Mouse (Mus musculus) kidney, adult 2 months (tissue): ENCODE measurements at regions not wholly inside any gene's neighbourhood (a gene's known extent, or its start where the extent isn't known, plus 50 kb on each side); places are given as distances from the start of the nearest gene placed in this dataset.
A peak's percentile ranks its signal among the peaks of the same experiment; 100 is the strongest.

Experiments used
- DNase-seq: peaks from one replicate; pipeline ENCODE4 v3.0.0; 2021
- H3K27ac ChIP-seq: fragments of 200-500 bp; 2 replicates; pipeline ENCODE4 v1.5.1; 2012; ENCODE audit warnings: low read depth, low read length, control low read depth, inconsistent platforms; ENCODE audit not compliant: insufficient read depth
- H3K27me3 ChIP-seq: fragments of 200-500 bp; replicated peaks from 2 replicates; pipeline ENCODE4 v1.6.1; 2012; ENCODE audit warnings: mild to moderate bottlenecking, moderate library complexity, low read length, inconsistent platforms; ENCODE audit not compliant: control insufficient read depth, insufficient read depth
- H3K36me3 ChIP-seq: fragments of 200-500 bp; 2 replicates; pipeline ENCODE4 v1.6.1; 2012; ENCODE audit warnings: mild to moderate bottlenecking, moderate library complexity, low read length, inconsistent platforms; ENCODE audit not compliant: control insufficient read depth, insufficient read depth
- H3K4me1 ChIP-seq: fragments of 200-500 bp; 2 replicates; pipeline ENCODE4 v1.6.1; 2011; ENCODE audit warnings: low read length; ENCODE audit not compliant: control insufficient read depth, insufficient read depth
- H3K4me3 ChIP-seq: fragments of 200-500 bp; 2 replicates; pipeline ENCODE4 v1.5.1; 2011; ENCODE audit warnings: mild to moderate bottlenecking, low read depth, low read length, control low read depth; ENCODE audit not compliant: insufficient read depth
- CTCF ChIP-seq: fragments of 200-500 bp; conservative IDR thresholded peaks from 2 replicates; pipeline ENCODE4 v1.5.1; 2011; ENCODE audit warnings: low read depth, mild to moderate bottlenecking, control low read depth, low read length, moderate library complexity, mixed read lengths; ENCODE audit not compliant: insufficient read depth, insufficient read length
- POLR2A ChIP-seq: fragments of 200-500 bp; IDR thresholded peaks from one replicate; pipeline ENCODE4 v1.6.1; 2011; ENCODE audit warnings: low read depth, low read length, control low read depth
- WGBS: fragments of 180-500 bp; shearing (Covaris S2); methylation state at CpG from one replicate; pipeline ENCODE4 v1.1.7; 2018; 5-methylcytosine and 5-hydroxymethylcytosine counted together

DNA sequence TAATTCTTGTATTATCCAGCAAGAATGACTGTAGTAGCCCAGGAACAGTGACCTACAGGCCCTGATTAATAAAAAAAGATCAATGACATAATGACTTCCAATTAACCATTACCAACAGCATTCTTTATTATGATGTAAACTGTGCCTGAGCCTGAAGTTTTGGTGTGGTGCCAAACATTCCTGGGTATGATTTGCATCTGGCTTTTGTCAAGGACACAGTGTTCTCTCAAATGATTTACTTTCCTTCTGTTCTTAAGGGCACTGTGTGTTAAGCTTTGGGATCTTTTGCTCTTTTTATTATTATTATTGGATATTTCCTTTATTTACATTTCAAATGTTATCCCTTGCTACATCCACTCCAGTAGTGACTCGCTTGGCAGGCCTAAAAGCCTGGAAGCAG is 221.7 kb upstream of the Fam83b start:
- Histone ChIP-seq H3K27me3 (no peaks in the 10 kb centered on the region), H3K4me1 (no peaks in the 10 kb centered on the region), H3K27ac (peak overlapping the region; percentile 31), H3K36me3 (no peaks in the 10 kb centered on the region), H3K4me3 (no peak overlapping the region)
- TF ChIP-seq CTCF (no peak), POLR2A (no peak)
- peak; percentile 82 for DNase-seq
- 50% methylated on average over 1 of the region's 1 CpGs for WGBS
